Mouse (Mus musculus) adipose tissue, adult 10 weeks (tissue): ENCODE measurements around the gene Gm49405. TPM values are rescaled to one million over a fixed set of nuclear protein-coding genes. Genes with fewer than 3 reads are reported as not detected.

Source experiments
- polyA plus RNA-seq: library from polyadenylated mRNA; stranded (reverse); fragments of 350-450 nt; fragmentation: Illumina TruSeq; extraction: RNeasy Lipid Tissue Mini Kit (QIAGEN cat#74804); gene quantifications from one replicate; pipeline ENCODE4 v1.2.3, GENCODE M21; 2014; ENCODE audit warnings: low read depth, low replicate concordance

Gm49405 gene
- polyA plus RNA-seq, result 2.5 TPM

DNA sequence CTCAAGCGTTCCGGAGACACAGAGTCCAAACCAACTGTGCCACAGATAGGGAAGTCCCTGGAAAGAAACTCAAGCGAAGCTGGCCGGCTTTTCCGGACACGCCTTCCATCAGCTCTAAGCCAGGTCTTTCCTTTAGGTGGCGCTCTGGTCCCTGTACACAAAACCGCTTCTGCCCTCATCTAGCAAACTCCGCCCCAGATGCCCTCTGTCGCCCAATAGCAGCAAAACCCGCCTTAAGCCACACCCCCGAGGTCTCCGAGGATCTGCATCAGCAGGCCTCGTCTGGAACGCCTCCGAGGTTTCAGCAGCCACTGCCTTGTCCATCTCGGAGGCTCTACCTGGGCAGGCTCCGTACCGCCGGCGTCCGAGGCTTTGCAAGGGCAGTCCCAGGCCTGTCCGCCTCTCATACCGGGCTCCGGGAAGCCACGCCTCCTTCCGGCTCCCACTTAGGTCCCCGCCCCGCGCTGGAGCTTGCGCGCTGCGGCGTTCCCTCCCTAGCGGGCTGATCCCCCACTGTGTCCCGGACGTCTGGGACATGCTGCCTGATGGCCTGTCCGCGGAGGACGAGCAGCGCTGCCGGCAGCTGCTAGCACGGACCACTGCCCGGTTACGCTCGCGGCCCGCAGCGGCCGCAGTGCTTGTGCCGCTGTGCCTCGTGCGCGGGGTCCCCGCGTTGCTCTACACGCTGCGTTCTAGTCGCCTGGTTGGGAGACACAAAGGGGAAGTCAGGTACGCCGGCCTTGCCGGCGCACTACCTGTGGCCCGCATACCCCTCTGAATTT is at the start of gene Gm49405, which contains the start of gene Nudt8:
Gene Gm49405, plus strand, starts transcription at position 508 of the 782 bp plus-strand sequence.
Gene Nudt8, plus strand, starts transcription at position 462 of the 782 bp plus-strand sequence.

DNA sequence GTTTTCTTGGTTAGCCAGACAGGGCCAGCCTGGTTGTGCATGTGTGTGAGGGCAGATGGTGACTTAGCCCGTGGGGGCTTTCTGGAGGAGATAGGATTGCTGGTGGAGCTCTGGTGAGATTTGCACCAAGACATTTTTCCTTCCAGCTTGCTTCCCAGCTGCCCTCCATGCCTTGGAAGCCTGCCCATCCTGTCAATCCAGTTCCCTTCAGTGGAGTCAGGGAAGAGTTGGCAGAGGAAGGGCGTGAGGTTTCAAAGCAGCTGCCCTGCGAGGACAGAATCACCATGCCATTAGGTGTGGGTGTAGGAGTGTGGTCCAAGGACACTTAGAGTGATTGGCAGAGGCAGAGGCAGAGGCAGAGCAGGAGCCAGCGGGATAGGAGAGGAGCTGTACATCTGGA is 42.0 kb upstream of the Gm49405 start, which contains the start of gene Aldh3b3:
Gene Aldh3b3, plus strand, starts transcription at position 176 of the 400 bp plus-strand sequence.

DNA sequence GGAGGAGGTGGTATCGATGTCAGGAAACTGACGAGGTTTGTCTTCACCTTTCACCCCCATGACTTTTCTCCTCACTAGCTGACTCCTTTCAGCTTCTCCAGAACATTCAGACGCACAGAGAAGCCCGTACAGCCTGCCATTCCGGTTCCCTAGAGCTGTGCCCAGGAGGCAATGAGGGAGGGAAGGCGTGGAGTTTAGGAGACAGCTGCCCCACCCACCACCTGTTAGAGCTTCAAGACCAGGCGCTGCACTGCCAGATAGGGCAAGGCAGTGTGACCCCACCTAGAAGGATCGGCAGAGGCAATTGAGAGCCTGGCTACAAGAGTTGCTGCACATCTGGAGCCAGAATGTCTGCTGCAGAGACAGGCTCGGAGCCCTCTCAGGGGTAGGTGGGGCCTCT is 28.2 kb upstream of the Gm49405 start, which contains the start of gene Aldh3b2:
Gene Aldh3b2, plus strand, starts transcription at position 100 of the 400 bp plus-strand sequence.

DNA sequence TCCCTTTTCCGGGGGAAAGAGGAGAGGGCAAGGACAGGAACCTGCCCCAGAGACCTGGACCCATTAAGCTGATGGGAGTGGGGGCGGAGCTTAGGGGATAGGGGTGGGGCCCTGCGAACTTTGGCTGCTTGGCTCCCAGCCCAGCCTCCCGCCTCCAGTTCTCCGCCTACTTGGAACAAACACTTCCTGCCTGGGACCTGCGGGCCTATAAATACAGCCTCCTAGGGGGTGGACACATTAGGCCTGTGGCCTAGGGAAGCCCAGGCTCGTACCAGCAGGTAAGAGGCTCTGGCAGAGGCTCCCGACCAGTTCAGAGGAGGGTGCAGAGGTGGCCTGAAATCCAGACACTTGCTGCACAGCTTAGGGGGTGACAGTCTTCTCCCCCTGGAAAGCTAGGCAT is 14.1 kb upstream of the Gm49405 start, which contains the start of gene Acy3:
Gene Acy3, plus strand, starts transcription at position 237 of the 400 bp plus-strand sequence.

DNA sequence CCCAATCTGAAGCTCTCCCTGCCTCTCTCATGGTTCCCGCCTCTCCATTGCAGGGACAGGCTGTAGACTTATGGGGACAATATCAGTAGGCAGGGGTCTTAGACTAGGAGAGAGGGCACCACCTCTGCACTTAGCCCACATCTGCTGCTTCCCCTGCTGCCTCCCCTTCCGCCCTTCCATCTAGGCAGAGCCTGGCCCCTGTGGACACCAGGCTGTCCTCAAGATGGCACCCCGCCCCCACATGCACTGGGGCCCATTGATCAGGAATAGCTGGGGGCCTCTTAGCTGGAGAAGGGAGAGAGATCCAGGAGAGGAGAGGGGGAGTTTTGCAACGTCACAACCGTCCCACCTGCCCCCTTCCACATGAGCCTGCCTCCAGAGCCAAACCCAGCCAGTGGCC is 8.0 kb upstream of the Gm49405 start, which contains the start of gene Tbx10:
Gene Tbx10, plus strand, starts transcription at position 337 of the 400 bp plus-strand sequence.

DNA sequence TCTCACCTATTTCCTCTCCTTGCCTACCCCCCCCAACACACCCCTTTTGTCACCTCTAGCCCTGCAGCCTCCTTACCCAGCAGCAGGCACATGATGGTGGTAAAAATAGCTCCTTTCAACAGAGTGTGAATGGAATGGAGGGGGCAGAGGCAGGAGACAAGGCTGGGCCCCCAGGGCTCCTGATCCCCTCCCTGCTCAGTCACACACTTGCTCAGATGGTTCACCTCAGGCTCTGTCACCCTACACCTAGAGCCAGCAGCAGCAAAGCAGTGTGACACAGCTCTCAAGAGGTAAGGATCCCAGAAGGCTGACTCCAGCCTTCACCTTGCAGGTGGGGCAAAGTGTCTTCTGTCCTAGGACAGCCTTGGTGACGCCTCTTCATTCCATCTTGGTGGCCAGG is 2.7 kb downstream of the Gm49405 start, which contains the start of gene Doc2g:
Gene Doc2g, plus strand, starts transcription at position 202 of the 400 bp plus-strand sequence.

DNA sequence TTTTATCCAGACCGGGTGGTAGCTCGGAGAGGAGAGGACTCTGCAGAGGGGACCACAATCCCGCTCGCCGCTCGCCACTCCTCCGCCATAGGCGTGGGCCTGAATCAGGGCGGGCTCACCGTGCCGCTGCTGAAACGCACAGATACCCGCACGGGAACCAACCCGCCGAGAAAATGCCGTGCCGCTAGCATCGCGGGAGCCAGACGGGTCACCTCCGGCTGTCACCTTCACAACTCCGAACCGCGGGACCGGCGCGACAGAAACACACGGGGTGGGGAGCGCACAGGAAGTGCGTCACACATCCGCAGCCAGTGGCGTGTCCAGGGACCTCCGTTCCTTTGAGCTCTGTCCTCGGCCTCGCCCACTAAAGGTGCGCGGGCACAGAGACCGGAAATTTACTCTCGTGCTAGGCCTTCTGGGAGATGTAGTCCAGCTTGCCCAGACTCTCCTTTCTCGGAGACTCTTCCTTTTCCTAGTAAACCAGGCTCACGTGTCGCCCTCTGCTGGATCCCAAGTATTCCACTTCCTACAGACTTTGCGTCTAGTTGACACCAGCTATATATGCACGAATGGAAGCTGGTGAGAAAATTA is 12.1 kb downstream of the Gm49405 start, which contains the start of gene Ndufv1:
Gene Ndufv1, minus strand, starts transcription at position 375 of the 591 bp plus-strand sequence.

DNA sequence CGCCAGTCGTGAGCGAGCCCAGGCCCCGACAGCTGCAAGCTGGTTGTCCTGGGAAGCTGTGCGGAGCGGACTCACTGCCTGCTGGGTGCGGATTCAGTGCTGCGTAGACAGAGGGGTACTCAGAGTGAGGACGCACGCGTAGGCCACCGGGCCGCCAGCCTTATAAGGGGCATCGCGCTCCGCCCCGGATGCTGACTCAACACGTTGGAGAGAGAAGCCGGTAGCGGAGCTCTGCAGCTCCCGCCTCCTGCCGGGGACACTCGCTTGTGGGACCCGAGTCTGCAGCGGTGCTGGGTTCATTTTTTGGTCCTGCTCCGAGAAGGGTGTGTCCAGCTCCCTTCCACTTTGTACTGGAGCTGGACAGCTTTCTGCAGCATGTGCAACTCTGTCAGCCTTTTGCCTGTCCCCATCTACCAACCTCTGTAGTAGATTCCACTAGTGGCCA is 37.4 kb downstream of the Gm49405 start, which contains the start of gene Gstp1:
Gene Gstp1, minus strand, starts transcription at position 198 of the 445 bp plus-strand sequence.

DNA sequence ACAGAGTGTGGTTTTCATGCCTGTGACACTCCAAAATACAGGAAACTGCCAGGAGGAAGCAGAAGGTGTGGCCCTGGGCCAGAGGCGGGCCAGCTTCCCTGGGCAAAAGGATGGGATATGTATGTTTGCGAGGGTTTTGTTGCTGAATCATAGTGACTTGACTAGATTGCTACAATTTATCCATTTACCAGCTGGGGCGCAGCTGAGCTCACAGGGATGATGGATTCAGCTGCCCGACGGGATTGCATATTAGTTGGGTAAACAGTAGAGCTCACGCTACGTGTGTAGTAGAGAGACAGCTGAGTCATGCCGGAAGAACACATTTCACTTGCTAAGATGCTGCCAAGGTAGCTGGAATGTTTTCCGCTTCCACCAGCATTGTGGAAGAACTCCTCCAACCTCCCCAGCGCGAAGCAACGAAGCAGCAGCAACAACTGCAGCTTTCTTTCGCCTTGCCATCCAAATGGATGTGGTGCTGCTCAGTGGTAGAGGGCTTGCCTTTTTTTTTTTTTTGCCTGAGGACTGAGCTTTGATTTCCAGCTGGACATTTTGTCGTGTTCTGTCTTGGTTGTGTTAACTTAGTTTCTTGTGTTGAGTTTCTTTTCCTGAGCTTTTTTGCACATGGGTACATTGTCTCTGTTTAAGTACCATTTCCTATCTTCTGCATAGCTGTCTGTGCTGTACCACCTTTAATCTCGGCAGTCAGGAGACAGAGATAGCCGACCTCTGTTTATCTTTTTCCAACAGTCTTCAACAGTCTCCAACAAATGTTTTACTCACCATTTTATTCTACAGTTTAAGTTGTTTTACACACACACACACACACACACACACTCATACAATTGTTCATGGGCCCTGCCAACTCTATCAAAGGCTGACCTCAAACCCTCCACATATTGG is 45.8 kb downstream of the Gm49405 start, which contains the start of gene Gstp2:
Gene Gstp2, minus strand, starts transcription at position 58 of the 900 bp plus-strand sequence.

Other genes starting within 250 kb of the Gm49405 start
- gene Kmt5b, start 233.2 kb upstream of the Gm49405 start, polyA plus RNA-seq, result 34.3 TPM
- 57.2 TPM for gene Chka, start 148.9 kb upstream of the Gm49405 start, polyA plus RNA-seq
- 33.4 TPM for gene Tcirg1, start 93.5 kb upstream of the Gm49405 start, polyA plus RNA-seq
- gene Ndufs8, start 87.9 kb upstream of the Gm49405 start, polyA plus RNA-seq, result 112 TPM
- 8.3 TPM for gene Aldh3b1, start 70.8 kb upstream of the Gm49405 start, polyA plus RNA-seq
- 55.5 TPM for gene Unc93b1, start 65.4 kb upstream of the Gm49405 start, polyA plus RNA-seq
- 0.15 TPM for gene Aldh3b3, start 42.0 kb upstream of the Gm49405 start, polyA plus RNA-seq
- gene Aldh3b2, start 28.3 kb upstream of the Gm49405 start, polyA plus RNA-seq, result 10.9 TPM
- gene Acy3, start 14.1 kb upstream of the Gm49405 start, polyA plus RNA-seq, result 32.3 TPM
- not detected for gene Tbx10, start 7.9 kb upstream of the Gm49405 start, polyA plus RNA-seq
- 25.3 TPM for gene Nudt8, start within 50 bp of the Gm49405 start, polyA plus RNA-seq
- gene Doc2g, start 2.7 kb downstream of the Gm49405 start, polyA plus RNA-seq, result 3.2 TPM
- gene Ndufv1, start 12.2 kb downstream of the Gm49405 start, polyA plus RNA-seq, result 124 TPM
- 408 TPM for gene Gstp1, start 37.4 kb downstream of the Gm49405 start, polyA plus RNA-seq
- 25.3 TPM for gene Gstp2, start 45.4 kb downstream of the Gm49405 start, polyA plus RNA-seq
- 0.71 TPM for gene Gstp3, start 58.9 kb downstream of the Gm49405 start, polyA plus RNA-seq
- gene Cabp2, start 81.0 kb downstream of the Gm49405 start, polyA plus RNA-seq, result not detected
- 93.4 TPM for gene Cdk2ap2, start 96.6 kb downstream of the Gm49405 start, polyA plus RNA-seq
- gene Pitpnm1, start 99.4 kb downstream of the Gm49405 start, polyA plus RNA-seq, result 29.6 TPM
- 74.7 TPM for gene Aip, start 125.2 kb downstream of the Gm49405 start, polyA plus RNA-seq
- 0.19 TPM for gene Gpr152, start 139.2 kb downstream of the Gm49405 start, polyA plus RNA-seq
- 1.1 TPM for gene Cabp4, start 143.4 kb downstream of the Gm49405 start, polyA plus RNA-seq
- 169 TPM for gene Coro1b, start 148.0 kb downstream of the Gm49405 start, polyA plus RNA-seq
- gene Ptprcap, start 153.0 kb downstream of the Gm49405 start, polyA plus RNA-seq, result 3.3 TPM
- gene Rps6kb2, start 162.7 kb downstream of the Gm49405 start, polyA plus RNA-seq, result 27.2 TPM
- gene Carns1, start 174.9 kb downstream of the Gm49405 start, polyA plus RNA-seq, result 5.1 TPM
- gene Tbc1d10c, start 190.7 kb downstream of the Gm49405 start, polyA plus RNA-seq, result 3.5 TPM
- 434 TPM for gene Ppp1ca, start 191.4 kb downstream of the Gm49405 start, polyA plus RNA-seq
- gene Rad9a, start 201.0 kb downstream of the Gm49405 start, polyA plus RNA-seq, result 15.7 TPM
- 3.9 TPM for gene Clcf1, start 213.6 kb downstream of the Gm49405 start, polyA plus RNA-seq
- not detected for gene AC109138.7, start 213.7 kb downstream of the Gm49405 start, polyA plus RNA-seq
- gene Pold4, start 231.3 kb downstream of the Gm49405 start, polyA plus RNA-seq, result 61.3 TPM